Mouse (Mus musculus) spleen, postnatal 36 days (tissue): ENCODE results near the gene Slc9a9.

Experiments
- DNase-seq, 2 experiments: peaks; one replicate each; pipeline ENCODE4 v3.0.0; 2022; ENCODE audit warnings: low spot score in 2 of 2, mixed read lengths in 1 of 2

Gene Slc9a9

DNA sequence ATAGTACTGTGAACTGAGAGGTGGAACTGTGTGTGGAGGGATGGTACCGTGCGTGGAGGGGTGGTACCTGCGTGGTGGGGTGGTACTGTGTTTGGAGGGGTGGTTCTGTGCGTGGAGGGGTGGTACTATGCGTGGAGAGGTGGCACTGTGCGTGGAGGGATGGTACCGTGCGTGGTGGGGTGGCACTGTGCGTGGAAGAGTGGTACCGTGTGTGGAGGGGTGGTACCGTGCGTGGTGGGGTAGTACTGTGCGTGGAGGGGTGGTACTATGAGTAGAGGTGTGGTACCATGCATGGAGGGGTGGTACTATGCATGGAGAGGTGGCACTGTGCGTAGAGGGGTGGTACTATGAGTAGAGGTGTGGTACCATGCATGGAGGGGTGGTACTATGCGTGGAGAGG is 167.7 kb downstream of the Slc9a9 start:
- no peak for DNase-seq

GRCm38 (mm10) chr9:94838479-94839031 is 168.8 kb downstream of the Slc9a9 start:
- DNase-seq = no peak

DNA sequence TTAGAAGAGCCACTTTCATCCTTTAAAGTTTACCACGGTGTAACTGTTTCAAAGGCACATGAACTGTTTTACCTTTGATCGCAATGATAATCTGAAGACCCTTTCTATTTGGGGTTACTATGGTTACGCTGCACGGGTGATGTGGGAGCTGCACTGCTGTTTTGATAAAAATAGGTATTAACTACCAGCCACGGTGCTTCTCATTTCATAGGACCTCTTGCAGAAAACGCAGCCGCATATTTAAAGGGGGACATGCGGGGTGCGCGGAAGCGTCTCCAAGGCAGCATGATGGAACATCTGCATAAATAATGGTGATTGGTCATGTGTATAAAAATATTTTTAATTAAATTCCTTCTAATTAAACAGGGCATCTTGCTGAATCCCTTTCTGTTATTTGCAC is 169.5 kb downstream of the Slc9a9 start:
- DNase-seq = no peak

DNA sequence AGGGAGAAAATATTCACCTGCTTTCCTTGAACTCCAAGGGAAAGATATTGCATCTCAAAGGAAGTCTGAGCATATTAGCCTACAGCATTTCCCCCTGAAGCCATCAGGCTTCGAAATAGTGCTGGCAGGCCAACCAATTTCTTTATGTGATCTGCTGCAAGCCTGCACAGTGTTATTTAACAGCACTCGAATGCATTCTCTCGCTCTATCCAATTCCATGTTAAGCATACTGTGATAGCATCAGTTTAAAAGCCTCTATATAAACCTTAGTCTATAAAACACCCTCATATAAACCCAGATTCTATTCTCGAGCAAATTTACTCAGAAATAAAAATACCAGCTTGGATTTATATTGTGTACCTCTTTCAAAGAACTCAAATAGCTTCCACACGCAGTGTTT is 170.7 kb downstream of the Slc9a9 start:
- no peak for DNase-seq

- no peak for DNase-seq
Measured at GRCm38 (mm10) chr9:94840972-94841371, 171.3 kb downstream of the Slc9a9 start.

DNA sequence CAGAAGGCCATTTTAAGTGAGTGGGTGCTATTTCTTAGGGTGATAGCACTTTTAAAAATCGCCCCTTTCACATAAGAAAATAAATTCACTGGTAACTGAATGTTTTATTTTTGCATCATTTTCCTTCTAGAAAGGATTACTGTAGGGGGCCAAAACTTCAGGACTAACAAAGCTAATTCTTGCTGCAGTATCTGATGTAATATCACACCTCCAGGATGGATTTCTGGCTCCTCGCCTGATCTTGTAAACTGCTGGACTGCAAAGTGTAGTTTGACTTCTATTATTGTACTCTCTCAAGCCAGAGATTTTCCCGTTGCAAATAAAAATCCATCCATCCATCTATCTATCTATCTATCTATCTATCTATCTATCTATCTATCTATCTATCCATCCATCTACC is 174.5 kb downstream of the Slc9a9 start:
- DNase-seq = no peak

- no peak for DNase-seq
Measured at GRCm38 (mm10) chr9:94847624-94848023, 177.9 kb downstream of the Slc9a9 start.

DNA sequence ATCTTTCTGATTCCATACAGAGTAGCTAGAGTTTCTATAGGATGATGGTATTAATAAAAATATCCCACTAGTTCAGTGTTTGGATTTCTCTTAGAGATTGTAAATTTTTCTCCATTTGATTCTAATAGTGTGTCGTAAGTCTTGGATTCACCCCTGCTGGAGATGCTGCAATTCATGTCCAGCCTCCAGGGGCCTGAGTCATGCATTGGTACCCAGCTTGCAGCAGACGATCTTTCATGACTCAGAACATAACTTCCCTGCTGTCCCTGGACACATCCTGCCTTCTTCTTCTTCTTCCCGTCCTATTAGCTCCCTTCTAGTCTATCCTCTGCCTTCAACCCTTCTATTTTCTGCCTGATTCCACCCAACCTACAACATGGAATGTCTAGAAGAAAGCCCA is 181.8 kb downstream of the Slc9a9 start:
- no peak for DNase-seq

GRCm38 (mm10) chr9:94856093-94856492 is 186.4 kb downstream of the Slc9a9 start:
- DNase-seq = no peak

DNA sequence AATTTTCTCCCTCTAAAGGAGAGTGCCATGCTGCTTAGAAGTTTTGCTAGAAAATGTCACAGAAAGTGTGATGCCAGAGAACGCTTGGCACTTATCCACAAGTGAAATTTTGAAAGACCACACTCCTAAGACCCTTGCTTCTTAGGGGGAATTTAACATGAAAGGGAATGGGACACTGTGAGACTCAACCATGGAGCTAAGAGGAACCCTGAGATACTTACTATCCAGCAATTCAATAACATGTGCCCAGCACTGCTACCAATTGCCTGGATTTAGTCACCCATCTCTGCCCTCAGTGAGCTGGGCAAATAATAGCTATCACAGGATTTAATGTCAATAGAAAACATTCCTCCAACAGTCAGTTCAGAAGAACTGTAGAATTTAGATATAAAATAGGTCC is 198.8 kb downstream of the Slc9a9 start:
- DNase-seq = no peak

- DNase-seq = no peak
Measured at GRCm38 (mm10) chr9:94869023-94869799, 199.5 kb downstream of the Slc9a9 start.

DNA sequence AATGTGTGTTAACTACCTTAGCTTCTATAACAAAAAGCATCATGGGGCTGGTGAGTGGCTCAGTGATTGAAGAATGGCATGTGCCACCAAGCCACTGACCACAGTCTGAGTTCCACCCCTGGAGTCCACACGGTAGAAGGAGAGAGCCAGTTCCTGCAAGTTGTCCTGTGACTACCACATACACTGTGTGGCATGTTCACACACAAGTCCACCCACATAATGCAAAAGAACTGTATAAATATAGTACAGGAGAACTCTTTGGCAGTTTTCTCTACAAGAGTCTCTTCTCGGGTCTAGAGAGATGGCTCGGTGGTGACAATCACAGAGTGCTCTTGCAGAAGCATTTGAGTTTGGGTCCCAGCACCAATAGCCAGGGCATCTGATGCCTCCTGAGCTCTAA is 212.8 kb downstream of the Slc9a9 start:
- no peak for DNase-seq

GRCm38 (mm10) chr9:94883435-94883834 is 213.7 kb downstream of the Slc9a9 start:
- DNase-seq = no peak

DNA sequence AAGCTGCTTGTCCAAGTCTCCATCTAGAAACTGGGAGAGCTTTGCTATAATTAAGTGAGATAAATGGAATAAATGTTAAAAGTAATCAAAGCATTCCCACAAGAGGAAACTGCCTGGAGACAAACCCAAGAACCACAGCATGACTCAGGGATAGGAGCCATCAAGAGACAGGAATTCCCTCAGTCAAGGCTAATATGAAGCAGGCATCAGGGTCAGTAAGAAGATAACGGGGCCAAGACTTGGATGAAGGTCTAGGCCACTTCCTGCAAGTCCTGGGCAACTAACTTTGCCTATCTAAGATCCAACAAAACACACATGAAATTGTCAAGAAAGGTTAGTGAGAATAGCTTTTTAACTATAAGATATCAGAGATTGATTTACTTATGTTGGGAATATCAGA is 215.4 kb downstream of the Slc9a9 start:
- DNase-seq = no peak

GRCm38 (mm10) chr9:94889647-94890046 is 219.9 kb downstream of the Slc9a9 start:
- DNase-seq = no peak

DNA sequence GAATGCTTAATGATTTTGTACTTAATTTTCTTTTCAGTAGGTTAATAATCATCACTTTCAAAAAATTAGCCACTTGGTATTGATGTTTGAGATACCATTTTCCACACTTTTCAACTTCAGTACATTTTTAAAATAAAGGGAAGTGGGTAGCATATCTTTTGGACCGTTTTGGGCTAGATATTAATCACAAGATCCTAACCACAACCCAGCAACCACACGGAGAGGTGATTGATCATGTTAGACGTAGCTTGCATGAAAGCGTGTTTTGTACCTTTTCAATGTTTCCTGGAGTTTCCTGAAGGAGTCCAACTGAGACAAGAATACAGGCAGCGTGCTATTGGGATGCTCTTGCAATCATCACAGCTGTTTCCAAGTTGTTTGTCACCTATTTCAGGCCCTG is 226.2 kb downstream of the Slc9a9 start:
- DNase-seq = no peak

DNA sequence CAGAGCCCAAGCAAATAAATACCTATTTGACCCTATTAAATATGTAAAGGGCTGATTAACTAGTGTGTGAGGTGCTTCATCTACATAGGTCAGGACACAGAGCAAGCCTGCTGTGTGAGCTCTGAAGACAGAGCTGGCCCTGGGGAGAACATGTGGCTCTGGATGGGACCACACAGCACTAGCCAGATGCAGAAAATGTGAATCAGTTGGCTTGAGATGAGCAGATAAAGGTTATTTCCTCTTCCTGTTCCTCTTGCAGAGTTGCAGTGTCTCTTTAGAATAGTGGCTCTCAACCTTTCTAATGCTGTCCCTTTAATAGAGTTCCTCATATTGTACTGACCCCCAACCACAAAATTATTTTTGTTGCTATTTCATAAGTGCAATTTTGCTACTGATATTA is 234.5 kb downstream of the Slc9a9 start:
- no peak for DNase-seq

DNA sequence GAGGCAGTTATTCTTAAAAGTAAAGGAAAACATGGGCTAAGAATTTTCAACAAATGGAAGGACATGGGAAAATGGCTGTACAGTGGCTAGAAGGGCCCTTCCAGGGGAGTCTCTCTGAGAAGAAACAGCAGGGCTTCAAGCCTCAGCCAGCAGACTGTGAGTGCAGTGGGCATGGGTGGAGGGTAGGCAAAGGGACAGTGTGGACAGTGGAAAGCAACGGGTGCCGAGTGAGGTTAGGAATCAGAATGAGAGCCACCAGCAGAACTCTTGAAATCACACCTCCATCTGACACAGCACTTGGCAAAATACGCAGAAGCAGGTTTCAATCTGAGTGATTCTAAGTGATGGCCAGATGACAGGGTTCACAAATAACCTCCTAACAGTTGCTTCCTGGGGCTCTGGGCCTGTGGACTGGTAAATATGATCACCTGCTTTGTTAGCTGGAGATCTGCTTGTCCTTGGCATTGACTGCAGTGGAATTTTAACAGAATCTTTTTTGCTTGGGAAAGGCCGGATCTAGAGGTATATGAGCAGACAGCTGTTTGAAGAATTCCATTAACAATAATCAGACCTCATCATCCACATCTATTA is 237.4 kb downstream of the Slc9a9 start:
- no peak for DNase-seq

- no peak for DNase-seq
Measured at GRCm38 (mm10) chr9:94912071-94912470, 242.4 kb downstream of the Slc9a9 start.

- no peak for DNase-seq
Measured at GRCm38 (mm10) chr9:94922062-94922461, 252.4 kb downstream of the Slc9a9 start.

GRCm38 (mm10) chr9:94925845-94926244 is 256.1 kb downstream of the Slc9a9 start:
- no peak for DNase-seq

DNA sequence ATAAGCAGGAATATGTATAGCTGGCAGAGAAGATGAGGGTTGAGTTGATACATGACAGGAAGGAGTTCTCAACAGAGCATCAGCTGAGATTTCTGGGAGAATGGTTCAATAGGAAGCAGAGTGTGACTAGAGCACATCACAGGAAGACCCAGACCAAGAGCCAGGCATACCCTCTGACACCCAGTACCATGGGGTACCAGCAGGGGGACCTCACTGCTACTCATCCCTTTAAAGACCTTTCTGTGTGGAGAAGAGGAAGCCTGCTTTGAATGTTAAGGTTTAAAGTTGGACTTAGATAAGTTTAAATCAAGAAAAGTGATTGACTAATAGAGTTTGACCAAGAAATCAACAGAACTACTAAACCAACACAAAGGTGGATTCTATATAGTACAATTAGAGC is 257.4 kb downstream of the Slc9a9 start:
- peak in 1 of 2 experiments; percentile 4 for DNase-seq

GRCm38 (mm10) chr9:94945569-94946135 is 275.9 kb downstream of the Slc9a9 start:
- no peak for DNase-seq
